Mouse (Mus musculus) adrenal gland, postnatal 14 days (tissue): ENCODE results near the gene Tjp1. TPM values are rescaled to one million over a fixed set of nuclear protein-coding genes. Genes with fewer than 3 reads are reported as not detected.

ENCODE experiments used
- DNase-seq: peaks from one replicate; pipeline ENCODE4 v3.0.0; 2021; ENCODE audit warnings: mixed read lengths
- total RNA-seq: library from RNA; stranded (reverse); gene quantifications from 2 replicates; pipeline ENCODE4 v1.2.3, GENCODE M21; 2021

Gene Tjp1
- total RNA-seq, 1 experiment from 2014 or later, result 105 TPM

DNA sequence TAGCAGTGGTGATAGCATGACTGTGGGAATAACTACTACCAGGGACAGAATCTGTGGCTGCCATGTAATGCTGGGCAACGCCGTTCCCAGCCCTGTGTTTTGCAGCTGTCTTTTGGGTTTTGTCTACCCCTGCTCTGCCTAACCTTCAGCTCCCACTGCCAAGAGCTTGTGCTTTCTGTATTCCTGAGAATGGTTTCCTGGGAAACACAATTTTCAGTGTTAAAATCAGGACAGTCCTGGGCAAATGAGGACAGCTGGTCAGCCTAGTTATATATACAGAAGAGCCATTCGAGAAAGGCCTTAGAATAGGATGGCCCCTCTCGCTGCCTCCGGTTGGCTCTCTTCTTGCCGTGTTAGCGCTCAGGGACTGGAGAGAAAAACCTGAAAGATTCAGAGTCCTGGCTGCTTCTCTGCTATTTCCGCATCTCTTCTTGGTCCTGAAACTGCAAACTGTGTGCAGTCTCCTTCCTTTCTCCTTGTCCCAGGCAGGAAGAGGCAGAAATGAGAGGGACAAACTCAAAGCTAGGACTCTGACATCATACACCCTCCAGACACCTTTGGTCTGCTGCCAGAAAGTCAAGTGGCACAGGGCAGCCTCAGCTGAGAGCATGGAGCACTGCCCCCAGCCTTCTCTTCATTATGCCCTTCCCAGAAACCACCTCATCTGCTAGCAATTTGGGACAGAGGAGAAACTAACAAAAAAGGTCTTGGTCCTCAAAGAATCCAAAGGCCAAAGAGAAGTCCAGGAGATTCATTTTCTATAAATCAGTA is 139.2 kb downstream of the Tjp1 start:
- peak; percentile 37 for DNase-seq

DNA sequence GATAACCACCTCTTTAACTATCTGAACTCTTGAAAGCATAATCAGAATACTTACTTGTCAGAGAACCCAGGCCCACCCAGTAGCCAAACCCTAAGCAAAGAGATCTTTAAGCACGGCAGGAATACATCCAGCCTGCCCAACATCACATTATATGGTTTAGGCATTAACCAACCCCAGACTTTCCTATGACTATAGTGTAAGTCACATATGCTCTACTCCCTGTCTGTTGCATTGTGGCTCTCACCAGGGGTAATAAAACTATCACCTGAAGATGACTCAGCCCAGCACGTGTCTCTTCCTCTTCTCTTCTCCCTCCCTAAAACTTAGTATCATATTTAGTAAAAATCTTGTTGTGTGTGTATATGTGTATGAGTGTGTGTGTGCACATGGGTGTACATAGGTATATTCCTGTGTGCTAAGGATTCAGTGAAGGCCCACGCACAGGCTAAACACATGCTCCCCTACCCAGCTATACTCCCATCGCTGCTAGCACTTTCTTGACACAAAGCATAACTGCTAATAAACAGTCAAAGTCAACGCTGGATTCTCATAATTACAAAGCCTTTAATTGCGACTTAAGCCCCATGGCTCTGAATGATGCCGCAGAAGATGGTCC is 139.9 kb downstream of the Tjp1 start:
- DNase-seq, result no peak

GRCm38 (mm10) chr7:65384775-65385174 is 142.8 kb downstream of the Tjp1 start:
- no peak for DNase-seq

- DNase-seq, result no peak
Measured at GRCm38 (mm10) chr7:65382515-65383283, 144.9 kb downstream of the Tjp1 start.

DNA sequence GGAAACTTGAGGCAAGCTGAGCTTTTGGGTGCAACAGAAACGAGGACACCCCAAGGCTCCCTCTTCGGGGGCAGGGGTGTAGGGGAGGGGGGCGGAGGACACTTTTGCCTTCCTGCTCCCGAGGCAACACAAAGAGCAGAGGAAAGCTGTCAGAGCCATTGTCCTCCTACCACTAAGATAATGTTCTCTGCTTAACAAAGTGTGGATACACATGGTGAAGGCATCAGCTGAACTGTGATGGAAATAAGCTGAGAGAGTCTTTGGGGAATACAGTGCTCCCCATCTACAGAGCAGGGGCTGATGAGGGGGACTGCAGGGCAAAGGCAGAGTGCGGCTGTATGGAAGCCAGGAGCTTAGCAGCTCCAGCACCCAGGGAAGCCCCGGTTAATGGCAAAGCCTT is 145.7 kb downstream of the Tjp1 start:
- no peak for DNase-seq

GRCm38 (mm10) chr7:65380716-65381115 is 146.9 kb downstream of the Tjp1 start:
- no peak for DNase-seq

DNA sequence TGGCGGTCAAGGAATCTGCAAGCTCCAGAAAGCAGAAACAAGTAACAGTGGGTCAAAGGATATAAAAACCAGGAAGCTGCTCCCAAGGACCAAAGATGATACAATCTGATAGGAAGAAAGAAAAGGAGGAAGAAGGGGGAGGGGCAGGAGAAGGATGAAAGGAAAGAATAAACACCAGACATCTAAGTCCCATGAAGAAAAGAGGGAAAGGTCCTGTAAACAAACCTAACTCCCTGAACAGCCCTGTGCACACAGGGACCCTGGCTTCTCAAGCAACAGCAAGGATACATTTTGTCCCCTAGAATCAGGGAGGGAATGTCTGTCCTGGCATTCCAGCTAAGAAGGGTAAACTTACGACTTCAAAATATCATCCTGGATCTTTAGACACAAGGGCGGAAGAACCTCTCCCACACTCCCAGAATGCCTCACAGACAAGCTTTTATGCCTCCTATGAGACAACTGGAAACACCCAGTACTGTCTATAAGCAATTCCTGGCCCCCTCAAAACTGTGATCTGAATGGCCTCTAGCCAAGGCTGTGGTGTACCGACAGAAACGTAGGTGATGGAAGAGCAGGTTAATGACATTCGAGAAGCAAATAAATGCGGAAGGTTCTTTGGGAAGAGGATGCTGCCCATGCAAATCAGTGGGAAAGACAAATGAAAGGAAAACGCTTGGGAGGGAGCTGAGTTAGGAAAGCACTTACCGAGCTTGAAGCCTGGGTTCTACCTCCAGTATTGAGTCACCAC is 148.6 kb downstream of the Tjp1 start:
- DNase-seq, result no peak

DNA sequence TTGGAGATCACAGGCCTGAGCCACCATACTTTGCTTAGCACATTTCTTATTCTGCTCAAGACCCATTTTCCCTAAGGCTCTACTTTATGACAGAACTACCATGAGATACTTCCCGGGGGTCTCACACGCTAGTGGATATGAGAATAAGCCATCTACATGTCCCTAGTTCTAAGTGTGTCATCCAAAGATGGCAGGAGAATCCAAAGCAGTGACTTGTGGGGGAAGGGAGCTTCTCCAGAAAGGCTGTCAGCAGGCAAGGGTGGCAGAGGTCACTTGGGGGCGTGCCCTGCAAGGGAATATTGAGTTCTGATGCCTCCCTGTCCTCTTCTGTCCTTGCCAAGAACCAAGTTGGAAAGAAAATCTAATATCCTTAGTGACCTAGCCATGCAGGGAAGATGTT is 150.1 kb downstream of the Tjp1 start:
- DNase-seq, result no peak

GRCm38 (mm10) chr7:65375621-65376020 is 152.0 kb downstream of the Tjp1 start:
- DNase-seq, result no peak

DNA sequence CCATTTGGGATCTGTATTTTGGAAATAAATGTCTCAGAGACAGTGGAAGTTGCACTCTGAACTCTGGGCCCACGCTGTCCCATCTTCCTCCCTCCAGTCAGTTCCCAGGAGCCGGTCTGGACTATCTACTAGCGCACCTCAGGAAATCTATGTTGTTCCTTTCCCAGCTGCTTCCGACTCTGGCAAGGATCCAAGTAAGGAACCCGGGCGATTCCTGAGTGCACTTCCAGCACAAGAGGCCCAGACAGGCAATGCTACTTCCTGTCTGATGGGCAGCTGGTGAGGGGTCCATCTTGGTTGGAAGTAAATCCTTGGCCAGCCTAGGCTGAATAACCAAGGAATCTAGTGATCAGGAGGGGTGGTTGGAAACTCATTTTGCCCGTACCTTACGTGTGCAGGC is 152.4 kb downstream of the Tjp1 start:
- DNase-seq, result peak; percentile 68

DNA sequence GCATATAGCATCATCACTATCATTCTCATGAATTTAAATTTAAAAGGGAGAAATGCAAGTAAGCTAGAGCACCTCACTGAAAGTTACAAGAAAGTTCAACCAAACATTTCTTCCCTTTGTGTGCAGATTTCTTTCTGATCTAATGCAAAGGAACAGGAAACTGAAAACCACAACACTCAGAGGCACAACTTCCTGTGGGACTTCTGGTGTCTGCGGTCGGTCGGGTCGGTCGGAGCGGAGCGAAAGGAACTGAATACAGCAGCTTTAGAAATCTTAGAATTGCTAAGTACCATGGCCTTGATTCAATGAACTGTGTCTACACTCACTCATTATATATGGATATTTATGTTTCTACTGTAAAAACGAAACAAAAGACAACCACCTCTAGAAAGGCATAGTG is 154.2 kb downstream of the Tjp1 start:
- DNase-seq, result no peak

DNA sequence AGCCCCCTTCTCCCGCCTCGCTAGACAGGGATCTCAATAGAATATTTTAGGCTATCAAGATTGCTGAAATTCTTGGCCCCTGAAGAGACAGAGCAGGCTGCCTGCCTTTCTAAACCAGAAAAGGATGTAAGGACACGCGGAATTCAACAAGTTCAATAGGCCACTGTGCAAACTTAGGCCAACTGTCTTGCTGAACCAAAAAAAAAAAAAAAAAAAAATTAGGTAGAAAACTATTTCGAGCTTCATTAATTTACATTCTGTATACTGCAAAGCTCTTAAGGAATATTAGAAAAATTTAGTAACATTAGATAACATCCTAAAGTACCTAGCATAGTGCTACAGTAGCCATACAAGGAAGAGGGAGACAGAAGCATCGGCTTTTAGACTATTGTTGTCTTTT is 155.8 kb downstream of the Tjp1 start:
- no peak for DNase-seq

DNA sequence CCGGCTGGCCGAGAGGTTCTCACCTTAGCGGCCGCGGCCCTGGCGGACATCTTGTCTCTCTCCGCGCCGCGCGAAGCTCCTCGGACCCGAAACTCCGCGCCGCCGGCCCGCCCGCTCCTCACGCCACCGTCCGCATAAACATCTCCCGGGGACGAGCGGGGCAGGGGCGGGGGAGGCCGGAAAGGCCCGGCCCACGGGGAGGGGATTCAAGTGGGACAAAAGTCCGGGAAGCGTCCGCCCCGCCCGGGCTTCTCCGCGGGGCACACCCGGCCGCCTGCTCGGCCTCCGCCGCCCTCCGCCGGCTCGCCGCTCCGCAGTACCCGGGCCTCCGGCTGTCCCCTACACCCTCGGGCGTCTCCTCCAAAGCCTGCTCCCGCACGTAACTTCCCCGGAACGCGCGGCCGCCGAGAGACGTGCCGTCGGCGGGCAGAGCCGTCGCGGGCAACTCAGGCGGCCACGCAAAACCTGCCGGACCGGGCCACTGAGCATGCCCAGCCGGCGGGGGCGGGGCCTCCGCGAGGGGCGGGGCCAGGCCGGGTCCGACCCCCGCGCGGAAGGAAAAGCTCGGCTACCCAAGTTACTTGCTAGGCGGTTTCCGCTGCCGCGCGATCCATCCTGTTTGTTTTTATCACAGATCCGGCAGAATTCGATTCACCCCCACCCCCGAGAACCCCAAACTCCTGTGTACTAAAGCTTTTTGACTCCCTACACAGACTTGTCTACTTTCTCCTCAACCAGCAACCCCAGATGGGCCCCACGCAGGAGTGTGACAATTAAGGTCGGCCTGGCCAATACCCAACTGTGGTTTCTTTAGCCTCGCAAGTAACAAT is 156.6 kb downstream of the Tjp1 start:
- DNase-seq, result peak; percentile 96

DNA sequence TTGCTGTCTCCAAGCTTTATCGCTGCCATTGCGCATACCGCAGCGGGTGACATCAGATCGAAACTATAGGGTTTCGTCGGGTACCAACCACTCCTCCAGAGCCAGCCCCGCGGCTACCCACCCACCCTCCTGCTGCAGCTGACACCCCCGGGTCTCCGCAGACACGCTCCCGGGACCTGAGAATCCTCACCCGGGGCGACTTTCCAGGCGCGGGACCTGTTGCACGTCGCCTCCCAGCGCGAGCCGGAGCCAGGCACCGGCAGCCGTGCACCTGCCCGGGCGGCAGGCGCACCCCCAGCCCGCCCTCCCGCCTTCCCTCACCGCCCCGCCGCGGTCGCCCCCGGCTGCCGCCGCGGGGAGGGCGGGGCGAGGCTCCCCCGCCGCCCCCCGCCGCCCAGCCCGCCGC is 157.2 kb downstream of the Tjp1 start:
- DNase-seq, result peak; percentile 62

GRCm38 (mm10) chr7:65369101-65369500 is 158.5 kb downstream of the Tjp1 start:
- DNase-seq, result no peak

GRCm38 (mm10) chr7:65367386-65368245 is 160.0 kb downstream of the Tjp1 start:
- no peak for DNase-seq

DNA sequence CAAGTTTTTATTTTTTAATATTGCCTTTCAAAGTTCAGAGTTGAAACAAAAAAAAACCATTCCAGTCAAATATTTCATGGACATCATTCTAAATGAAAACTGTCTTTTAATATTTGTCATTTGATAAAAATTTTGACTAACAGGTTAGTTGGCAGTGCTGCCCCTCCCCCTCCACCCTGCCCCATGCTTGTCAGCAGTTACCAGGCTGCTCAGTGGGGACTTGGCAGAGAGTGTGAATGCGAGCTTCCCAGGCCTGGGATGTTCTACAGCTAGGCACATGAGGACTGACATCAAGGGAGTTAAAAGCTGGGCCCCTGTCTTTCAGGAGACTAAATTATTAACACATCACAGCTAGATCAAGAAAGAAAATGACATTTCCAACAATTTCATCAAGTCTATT is 161.4 kb downstream of the Tjp1 start:
- DNase-seq, result peak; percentile 44

DNA sequence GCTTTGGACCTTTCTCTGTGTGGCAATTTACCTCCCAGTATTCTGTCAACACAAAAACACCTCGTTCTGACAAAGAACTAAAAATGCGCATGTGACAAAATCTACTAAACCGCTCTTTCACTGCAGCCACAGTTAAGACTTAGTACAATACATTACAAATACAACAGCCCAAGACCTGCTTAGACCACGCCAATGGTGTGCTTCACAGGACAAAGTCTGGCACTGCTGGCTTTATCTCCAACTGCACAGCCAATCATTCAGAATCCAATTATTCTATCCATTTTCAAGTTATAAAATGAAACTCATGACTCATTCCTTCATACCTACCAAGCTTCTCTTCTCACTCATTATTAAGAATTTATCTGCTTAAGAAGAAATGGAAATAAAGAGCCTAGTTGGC is 162.0 kb downstream of the Tjp1 start:
- DNase-seq, result no peak

GRCm38 (mm10) chr7:65360278-65360677 is 167.3 kb downstream of the Tjp1 start:
- no peak for DNase-seq

GRCm38 (mm10) chr7:65359774-65360173 is 167.8 kb downstream of the Tjp1 start:
- DNase-seq, result peak; percentile 27

DNA sequence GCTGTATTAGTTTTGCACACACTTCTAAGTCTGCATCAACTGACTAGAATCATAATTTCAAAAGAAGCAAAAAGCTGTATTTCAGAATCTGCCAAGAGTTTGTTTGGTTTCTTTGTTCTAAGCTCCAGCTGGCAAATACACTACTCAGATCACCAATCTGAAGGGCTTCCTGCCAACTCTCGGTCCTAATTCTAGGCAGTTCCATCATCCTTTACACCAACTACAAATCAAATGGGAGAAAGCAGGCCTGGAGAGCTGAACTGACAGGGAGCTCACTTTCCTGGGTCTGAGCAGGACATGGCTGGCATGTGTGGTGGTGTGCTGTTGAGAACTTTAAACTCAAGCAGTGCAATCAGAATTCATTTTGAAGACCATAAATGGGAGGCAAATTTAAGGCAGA is 170.0 kb downstream of the Tjp1 start:
- DNase-seq, result peak; percentile 60
